Mouse (Mus musculus): ENCODE results near the gene Tnni3.

- TF ChIP-seq ZC3H11A (IDR thresholded peaks at IDR 0.05; ENCODE audit: low read depth, low read length) (no peak), NRF1 (IDR thresholded peaks at IDR 0.05; ENCODE audit: insufficient read depth, low read depth, low read length, poor library complexity, severe bottlenecking) (no peak), POLR2A (IDR thresholded peaks at IDR 0.05; ENCODE audit: control insufficient read depth in 1 of 2, insufficient read depth in 1 of 2, low read depth in 1 of 2, low read length in 2 of 2, poor library complexity in 1 of 2) (no peak)
These were observed 50.1 kb downstream of the Tnni3 start for GRCm38 (mm10) chr7:4473940-4474339.

All from MEL (cell line).